Mouse (Mus musculus) intestine, embryonic 16.5 days (tissue): ENCODE data around the gene Lrrc75a. TPM values are rescaled to one million over a fixed set of nuclear protein-coding genes. Genes with fewer than 3 reads are reported as not detected.

ENCODE experiments used
- ATAC-seq: fragments of 200-750 bp; cut with Nextera tagmentation; 2 replicates; pipeline ENCODE4 v1.8.0; 2017; ENCODE audit warnings: moderate TSS enrichment, moderate library complexity
- H3K27ac ChIP-seq: fragments of 300-500 bp; sonication (generic); 2 replicates; pipeline ENCODE4 v1.5.1; 2014; ENCODE audit warnings: mild to moderate bottlenecking, low read length
- H3K27me3 ChIP-seq: fragments of 300-500 bp; sonication (generic); replicated peaks from 2 replicates; pipeline ENCODE4 v1.6.1; 2014; ENCODE audit warnings: low read length, control low read depth, mixed read lengths; ENCODE audit not compliant: control insufficient read depth, insufficient read depth
- H3K36me3 ChIP-seq: fragments of 300-500 bp; sonication (generic); 2 replicates; pipeline ENCODE4 v1.6.1; 2014; ENCODE audit warnings: low read length, control low read depth; ENCODE audit not compliant: control insufficient read depth, insufficient read depth
- H3K4me1 ChIP-seq: fragments of 300-500 bp; sonication (generic); 2 replicates; pipeline ENCODE4 v1.6.1; 2014; ENCODE audit warnings: low read length, control low read depth, mixed read lengths; ENCODE audit not compliant: control insufficient read depth, insufficient read depth
- H3K4me2 ChIP-seq: fragments of 300-500 bp; sonication (generic); 2 replicates; pipeline ENCODE4 v1.6.1; 2014; ENCODE audit warnings: low read depth, low read length, control low read depth
- H3K4me3 ChIP-seq: fragments of 300-500 bp; sonication (generic); 2 replicates; pipeline ENCODE4 v1.5.1; 2014; ENCODE audit warnings: mild to moderate bottlenecking, low read length
- H3K9ac ChIP-seq: fragments of 300-500 bp; sonication (generic); 2 replicates; pipeline ENCODE4 v1.6.1; 2014; ENCODE audit warnings: low read depth, low read length
- H3K9me3 ChIP-seq: fragments of 300-500 bp; sonication (generic); 2 replicates; pipeline ENCODE4 v1.6.1; 2016; ENCODE audit warnings: low read length, control low read depth; ENCODE audit not compliant: control insufficient read depth
- WGBS: fragments of 180-500 bp; shearing (Covaris S2); extraction: QIAGEN DNeasy Blood & Tissue Kit; methylation state at CpG from one replicate; pipeline ENCODE4 v1.1.7; 2014; 5-methylcytosine and 5-hydroxymethylcytosine counted together
- polyA plus RNA-seq: library from polyadenylated mRNA; unstranded; fragments of >200 nt; fragmentation: Nextera tagmentation; extraction: Ambion mirVana; gene quantifications from 2 replicates; pipeline ENCODE4 v1.2.1, GENCODE M21; 2015

Lrrc75a gene
- polyA plus RNA-seq, 1 experiment from 2014 or later = 14.1 TPM

- no peak for ATAC-seq
- Histone ChIP-seq H3K9me3 (no peaks in the 10 kb centered on the region), H3K4me3 (no peak overlapping the region), H3K27ac (no peak overlapping the region), H3K4me1 (peaks cover 10% of the 10 kb centered on the region; the same call in 1 of the 2 replicates), H3K27me3 (no peaks in the 10 kb centered on the region), H3K4me2 (no peak overlapping the region), H3K9ac (no peak overlapping the region), H3K36me3 (no peaks in the 10 kb centered on the region)
- WGBS = 88% methylated on average over 5 of the region's 5 CpGs
Observed at GRCm38 (mm10) chr11:62587034-62587433, 61.3 kb downstream of the Lrrc75a start.

- H3K36me3 ChIP-seq = no peaks in the 10 kb centered on the region
- no peaks in the 10 kb centered on the region for H3K9me3 ChIP-seq
- H3K9ac ChIP-seq = no peak overlapping the region
- no peak for ATAC-seq
- H3K27ac ChIP-seq = no peak overlapping the region
- WGBS = 69% methylated on average over 9 of the region's 9 CpGs
- no peak overlapping the region for H3K4me3 ChIP-seq
- no peaks in the 10 kb centered on the region for H3K4me1 ChIP-seq
- no peak overlapping the region for H3K4me2 ChIP-seq
- no peaks in the 10 kb centered on the region for H3K27me3 ChIP-seq
Observed at GRCm38 (mm10) chr11:62584671-62585206, 63.6 kb downstream of the Lrrc75a start.

GRCm38 (mm10) chr11:62583031-62583430 lies 65.3 kb downstream of the Lrrc75a start:
- H3K4me3 ChIP-seq = no peak overlapping the region
- no peaks in the 10 kb centered on the region for H3K9me3 ChIP-seq
- no peak overlapping the region for H3K27ac ChIP-seq
- H3K4me1 ChIP-seq = no peaks in the 10 kb centered on the region
- H3K27me3 ChIP-seq = no peaks in the 10 kb centered on the region
- ATAC-seq = no peak
- H3K36me3 ChIP-seq = no peaks in the 10 kb centered on the region
- H3K9ac ChIP-seq = no peak overlapping the region
- WGBS = 75% methylated on average over 6 of the region's 6 CpGs
- H3K4me2 ChIP-seq = no peak overlapping the region

GRCm38 (mm10) chr11:62576530-62577152 lies 71.7 kb downstream of the Lrrc75a start:
- Histone ChIP-seq H3K36me3 (no peaks in the 10 kb centered on the region), H3K4me1 (peaks cover 3% of the 10 kb centered on the region), H3K9me3 (no peaks in the 10 kb centered on the region), H3K27me3 (peaks cover 6% of the 10 kb centered on the region; the same call in 1 of the 2 replicates), H3K4me2 (peak overlapping the region; percentile 95), H3K9ac (peak overlapping the region; percentile 57; the same call in 1 of the 2 replicates), H3K4me3 (peak overlapping the region; percentile 56), H3K27ac (no peak overlapping the region)
- 60% methylated on average over 16 of the region's 16 CpGs for WGBS
- no peak for ATAC-seq

GRCm38 (mm10) chr11:62575659-62576438 lies 72.5 kb downstream of the Lrrc75a start:
- 0 out of 2 replicates have a peak overlapping the region, but pooled peaks have one; percentile 2 for H3K27ac ChIP-seq
- H3K9ac ChIP-seq = peak overlapping the region; percentile 57
- peak overlapping the region; percentile 95 for H3K4me2 ChIP-seq
- no peaks in the 10 kb centered on the region for H3K36me3 ChIP-seq
- peak overlapping the region; percentile 56 for H3K4me3 ChIP-seq
- H3K27me3 ChIP-seq = peaks cover 6% of the 10 kb centered on the region; the same call in 1 of the 2 replicates
- H3K4me1 ChIP-seq = peaks cover 3% of the 10 kb centered on the region
- 9% methylated on average over 27 of the region's 27 CpGs for whole genome bisulfite sequencing
- ATAC-seq = peak; percentile 66
- no peaks in the 10 kb centered on the region for H3K9me3 ChIP-seq

GRCm38 (mm10) chr11:62575297-62575658 lies 73.0 kb downstream of the Lrrc75a start:
- peak overlapping the region; percentile 57 for H3K9ac ChIP-seq
- H3K9me3 ChIP-seq = no peaks in the 10 kb centered on the region
- peak overlapping the region; percentile 95 for H3K4me2 ChIP-seq
- H3K27ac ChIP-seq = 0 out of 2 replicates have a peak overlapping the region, but pooled peaks have one; percentile 2
- peak; percentile 77 for ATAC-seq
- H3K36me3 ChIP-seq = no peaks in the 10 kb centered on the region
- peak overlapping the region; percentile 56 for H3K4me3 ChIP-seq
- 1% methylated on average over 9 of the region's 9 CpGs for WGBS
- H3K4me1 ChIP-seq = peaks cover 3% of the 10 kb centered on the region
- H3K27me3 ChIP-seq = peaks cover 6% of the 10 kb centered on the region; the same call in 1 of the 2 replicates

- H3K36me3 ChIP-seq = no peaks in the 10 kb centered on the region
- no peaks in the 10 kb centered on the region for H3K9me3 ChIP-seq
- H3K27ac ChIP-seq = no peak overlapping the region
- WGBS = 74% methylated on average over 4 of the region's 4 CpGs
- no peak overlapping the region for H3K4me2 ChIP-seq
- no peak for ATAC-seq
- peaks cover 6% of the 10 kb centered on the region; the same call in 1 of the 2 replicates for H3K27me3 ChIP-seq
- no peak overlapping the region for H3K9ac ChIP-seq
- H3K4me1 ChIP-seq = peaks cover 3% of the 10 kb centered on the region
- H3K4me3 ChIP-seq = no peak overlapping the region
Observed at GRCm38 (mm10) chr11:62574703-62575085, 73.6 kb downstream of the Lrrc75a start.

GRCm38 (mm10) chr11:62573959-62574702 lies 74.2 kb downstream of the Lrrc75a start, which contains the start of gene Trpv2:
Trpv2 (plus strand) TSS chr11:62574486.
- Histone ChIP-seq H3K4me1 (peaks cover 3% of the 10 kb centered on the region), H3K9ac (0 out of 2 replicates have a peak within 1 kb of the TSS, but pooled peaks have one; percentile 57), H3K4me2 (peak within 1 kb of the TSS; percentile 95), H3K9me3 (no peaks in the 10 kb centered on the region), H3K4me3 (peak within 1 kb of the TSS; percentile 56), H3K27me3 (peaks cover 6% of the 10 kb centered on the region; the same call in 1 of the 2 replicates), H3K27ac (no peak within 1 kb of the TSS), H3K36me3 (no peaks in the 10 kb centered on the region)
- ATAC-seq = no peak
- WGBS = 71% methylated on average over 6 of the region's 6 CpGs

- ATAC-seq = no peak
- Histone ChIP-seq H3K27me3 (no peaks in the 10 kb centered on the region), H3K36me3 (no peaks in the 10 kb centered on the region)
Observed at GRCm38 (mm10) chr11:62568300-62568699, 80.0 kb downstream of the Lrrc75a start.

More at GRCm38 (mm10) chr11:62568300-62568699, 80.0 kb downstream of the Lrrc75a start:
- no peak overlapping the region for H3K4me3 ChIP-seq
- H3K4me1 ChIP-seq = peaks cover 5% of the 10 kb centered on the region; the same call in 1 of the 2 replicates
- H3K9ac ChIP-seq = no peak overlapping the region
- H3K27ac ChIP-seq = no peak overlapping the region
- WGBS = 60% methylated on average over 3 of the region's 3 CpGs
- no peak overlapping the region for H3K4me2 ChIP-seq
- no peaks in the 10 kb centered on the region for H3K9me3 ChIP-seq
